Mouse (Mus musculus) intestine, embryonic 15.5 days (tissue): ENCODE measurements around the gene Cfl1. TPM values are rescaled to one million over a fixed set of nuclear protein-coding genes. Genes with fewer than 3 reads are reported as not detected.

Experiments used
- ATAC-seq: fragments of 200-750 bp; cut with Nextera tagmentation; 2 replicates; pipeline ENCODE4 v1.8.0; 2017; ENCODE audit warnings: moderate TSS enrichment, moderate library complexity
- H3K27ac ChIP-seq: fragments of 300-500 bp; sonication (generic); 2 replicates; pipeline ENCODE4 v1.5.1; 2015; ENCODE audit warnings: mild to moderate bottlenecking, inconsistent platforms
- H3K27me3 ChIP-seq: fragments of 300-500 bp; sonication (generic); replicated peaks from 2 replicates; pipeline ENCODE4 v1.6.1; 2015; ENCODE audit warnings: inconsistent platforms
- H3K36me3 ChIP-seq: fragments of 300-500 bp; sonication (generic); 2 replicates; pipeline ENCODE4 v1.6.1; 2015; ENCODE audit warnings: inconsistent platforms
- H3K4me1 ChIP-seq: fragments of 300-500 bp; sonication (generic); replicated peaks from 2 replicates; pipeline ENCODE4 v1.6.1; 2015; ENCODE audit warnings: inconsistent platforms
- H3K4me2 ChIP-seq: fragments of 300-500 bp; sonication (generic); replicated peaks from 2 replicates; pipeline ENCODE4 v1.6.1; 2015; ENCODE audit warnings: mild to moderate bottlenecking, inconsistent platforms
- H3K4me3 ChIP-seq: fragments of 300-500 bp; sonication (generic); replicated peaks from 2 replicates; pipeline ENCODE4 v1.5.1; 2015; ENCODE audit warnings: inconsistent platforms
- H3K9ac ChIP-seq: fragments of 300-500 bp; sonication (generic); 2 replicates; pipeline ENCODE4 v1.6.1; 2015; ENCODE audit warnings: inconsistent platforms
- H3K9me3 ChIP-seq: fragments of 300-500 bp; sonication (generic); 2 replicates; pipeline ENCODE4 v1.6.1; 2016; ENCODE audit warnings: inconsistent platforms
- WGBS: fragments of 180-500 bp; shearing (Covaris S2); methylation state at CpG from one replicate; pipeline ENCODE4 v1.1.7; 2015; 5-methylcytosine and 5-hydroxymethylcytosine counted together
- polyA plus RNA-seq: library from polyadenylated mRNA; unstranded; fragments of >200 nt; fragmentation: Nextera tagmentation; extraction: Ambion mirVana; gene quantifications from 2 replicates; pipeline ENCODE4 v1.2.1, GENCODE M21; 2015

Cfl1 gene
- polyA plus RNA-seq: 2,332 and 2,514 TPM in 2 replicates

- under 1% methylated on average over 61 of the region's 62 CpGs for WGBS
Observed at GRCm38 (mm10) chr19:5490313-5490897, at the start of gene Cfl1. Gene Cfl1, plus strand, starts transcription at chr19:5490455.

DNA sequence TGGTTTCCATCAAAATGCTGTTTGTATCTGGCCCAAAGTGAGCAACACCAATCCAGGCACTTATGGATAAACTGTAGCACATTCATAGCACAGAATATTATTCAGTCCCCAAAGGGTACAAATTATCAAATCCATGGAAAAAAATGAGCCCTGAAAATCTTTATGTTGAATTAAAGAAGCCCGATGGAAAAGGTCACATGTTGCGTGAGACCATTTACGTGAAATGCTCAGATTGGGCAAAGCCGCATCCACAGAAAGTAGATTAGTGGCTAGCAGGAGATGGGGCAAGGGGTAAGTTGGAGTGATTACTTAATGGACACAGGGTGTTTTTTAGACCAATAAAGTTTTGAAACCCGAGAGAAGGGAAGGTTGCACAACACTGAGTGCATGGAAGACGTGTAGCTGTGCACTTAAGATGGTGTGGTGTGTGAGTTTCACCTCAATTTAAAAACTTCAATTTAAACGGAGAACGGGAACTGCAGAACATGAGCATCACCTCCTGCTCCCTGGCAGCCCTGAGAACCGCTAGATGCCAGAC is 45.8 kb upstream of the Cfl1 start:
- Histone ChIP-seq H3K27ac (no peak overlapping the region), H3K9me3 (no peaks in the 10 kb centered on the region), H3K4me3 (no peak overlapping the region), H3K27me3 (peaks cover 35% of the 10 kb centered on the region), H3K36me3 (no peaks in the 10 kb centered on the region), H3K4me2 (no peak overlapping the region), H3K4me1 (peaks cover 12% of the 10 kb centered on the region), H3K9ac (no peak overlapping the region)
- ATAC-seq: no peak
- WGBS: 61% methylated on average over 9 of the region's 9 CpGs

More at GRCm38 (mm10) chr19:5490313-5490897, at the start of gene Cfl1:
- H3K27me3 ChIP-seq: no peaks in the 10 kb centered on the region
- H3K4me3 ChIP-seq: peak within 1 kb of the TSS; percentile 100
- peak within 1 kb of the TSS; percentile 87 for H3K4me2 ChIP-seq
- H3K9ac ChIP-seq: peak within 1 kb of the TSS; percentile 98
- peak; percentile 66 for ATAC-seq
- H3K4me1 ChIP-seq: peaks cover 29% of the 10 kb centered on the region
- peaks cover 16% of the 10 kb centered on the region for H3K36me3 ChIP-seq
- no peaks in the 10 kb centered on the region for H3K9me3 ChIP-seq
- H3K27ac ChIP-seq: peak within 1 kb of the TSS; percentile 99

GRCm38 (mm10) chr19:5444954-5445353 is 45.3 kb upstream of the Cfl1 start:
- H3K27me3 ChIP-seq: peaks cover 39% of the 10 kb centered on the region
- WGBS: 22% methylated on average over 7 of the region's 7 CpGs
- H3K4me3 ChIP-seq: no peak overlapping the region
- H3K36me3 ChIP-seq: no peaks in the 10 kb centered on the region
- H3K4me2 ChIP-seq: no peak overlapping the region
- peaks cover 12% of the 10 kb centered on the region for H3K4me1 ChIP-seq
- ATAC-seq: no peak
- H3K9ac ChIP-seq: no peak overlapping the region
- no peaks in the 10 kb centered on the region for H3K9me3 ChIP-seq
- H3K27ac ChIP-seq: no peak overlapping the region

- H3K27ac ChIP-seq: no peak overlapping the region
- no peaks in the 10 kb centered on the region for H3K9me3 ChIP-seq
- no peak overlapping the region for H3K9ac ChIP-seq
- H3K4me3 ChIP-seq: no peak overlapping the region
- no peak overlapping the region for H3K4me2 ChIP-seq
- WGBS: 93% methylated on average over 5 of the region's 5 CpGs
- H3K4me1 ChIP-seq: peaks cover 12% of the 10 kb centered on the region
- peaks cover 45% of the 10 kb centered on the region for H3K27me3 ChIP-seq
- H3K36me3 ChIP-seq: no peaks in the 10 kb centered on the region
- no peak for ATAC-seq
Observed at GRCm38 (mm10) chr19:5445747-5446146, 44.5 kb upstream of the Cfl1 start.

DNA sequence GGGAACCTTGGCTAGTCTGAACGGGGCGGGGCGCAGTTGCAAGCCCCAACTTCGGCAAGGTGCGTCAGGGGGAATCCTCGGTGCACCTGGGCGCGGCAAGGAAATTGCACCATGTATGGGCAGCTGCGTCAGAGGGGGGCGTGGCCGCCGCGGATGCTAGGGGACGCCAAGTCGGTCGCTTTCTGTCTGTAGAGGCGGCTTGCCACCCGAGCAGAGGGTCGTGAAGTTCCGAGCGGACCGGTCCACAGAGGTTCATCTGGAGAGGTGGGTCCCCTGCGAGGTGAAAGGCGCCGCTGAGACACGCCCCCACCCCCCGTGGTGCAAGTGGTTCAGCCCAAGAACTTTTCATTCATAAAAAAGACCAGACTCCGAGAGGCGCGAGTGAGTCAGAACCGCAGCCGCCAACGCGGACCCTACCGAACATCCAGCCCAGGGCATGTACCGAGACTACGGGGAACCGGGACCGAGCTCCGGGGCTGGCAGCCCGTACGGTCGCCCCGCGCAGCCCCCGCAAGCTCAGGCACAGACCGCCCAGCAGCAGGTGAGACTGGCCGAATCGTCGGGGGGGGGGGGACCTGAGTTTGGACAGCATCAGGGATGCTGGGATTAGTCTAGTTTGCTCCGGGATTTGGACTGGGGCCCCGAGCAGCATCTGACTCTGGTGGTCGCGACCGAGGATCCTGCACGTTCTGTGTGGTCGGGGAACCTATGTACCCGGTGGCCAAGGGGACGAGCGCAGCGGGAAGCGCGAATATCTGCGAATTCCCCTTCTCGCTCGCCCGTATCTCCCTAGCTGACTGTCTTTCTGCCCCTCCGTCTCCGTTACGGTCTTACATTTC is 42.5 kb upstream of the Cfl1 start, which contains the start of gene Fosl1:
TSS of gene Fosl1 (plus strand) at position 33 of the 839 bp plus-strand sequence.
- H3K4me2 ChIP-seq: peak within 1 kb of the TSS; percentile 97
- H3K27ac ChIP-seq: no peak within 1 kb of the TSS
- peaks cover 45% of the 10 kb centered on the region for H3K27me3 ChIP-seq
- no peaks in the 10 kb centered on the region for H3K36me3 ChIP-seq
- peak; percentile 82 for ATAC-seq
- H3K4me1 ChIP-seq: peaks cover 12% of the 10 kb centered on the region
- H3K9me3 ChIP-seq: no peaks in the 10 kb centered on the region
- under 1% methylated on average over 67 of the region's 70 CpGs for WGBS
- peak within 1 kb of the TSS; percentile 44 for H3K9ac ChIP-seq
- H3K4me3 ChIP-seq: peak within 1 kb of the TSS; percentile 54

DNA sequence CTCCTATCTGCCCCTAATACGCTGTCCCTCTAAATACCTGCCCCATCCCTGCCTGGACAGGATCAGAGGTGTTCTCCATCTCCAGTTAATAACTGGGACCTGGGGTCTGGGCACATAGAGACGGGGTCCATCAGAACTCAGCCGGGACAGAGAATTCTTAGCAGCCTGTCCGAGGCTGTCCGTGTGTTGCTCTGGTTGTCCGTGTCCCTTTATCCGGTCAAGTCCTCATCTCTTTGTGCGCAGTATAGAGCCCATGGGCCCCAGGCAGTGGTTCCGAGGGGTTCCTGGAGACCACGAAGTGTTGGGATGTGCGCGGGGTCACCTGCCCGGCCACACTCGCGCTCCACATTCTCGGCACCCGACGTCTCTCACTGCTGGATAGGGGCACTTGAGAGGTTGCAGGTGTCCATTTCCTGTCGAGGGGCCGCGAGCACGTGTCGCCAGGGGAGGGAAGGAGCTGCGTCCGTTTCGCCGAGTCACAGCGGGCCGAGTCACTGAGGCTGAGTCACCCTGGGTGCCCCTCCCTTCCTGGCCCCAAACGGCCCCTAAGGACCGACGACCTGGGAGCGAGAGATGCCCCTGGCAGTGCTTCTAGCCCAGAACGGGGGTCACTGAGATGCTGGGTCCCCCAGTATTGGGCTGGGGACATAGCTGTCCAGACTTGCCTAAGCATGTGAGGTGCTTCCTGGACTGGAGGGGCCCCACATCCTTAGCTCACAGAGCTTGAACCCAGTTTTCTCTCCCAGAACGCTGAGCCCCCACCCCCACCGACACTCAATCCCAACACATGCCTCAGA is 41.7 kb upstream of the Cfl1 start:
- no peak overlapping the region for H3K27ac ChIP-seq
- no peaks in the 10 kb centered on the region for H3K9me3 ChIP-seq
- peak overlapping the region; percentile 97 for H3K4me2 ChIP-seq
- H3K27me3 ChIP-seq: peaks cover 45% of the 10 kb centered on the region
- H3K4me1 ChIP-seq: peaks cover 12% of the 10 kb centered on the region
- ATAC-seq: no peak
- peak overlapping the region; percentile 44; the same call in 1 of the 2 replicates for H3K9ac ChIP-seq
- WGBS: 5% methylated on average over 36 of the region's 36 CpGs
- H3K36me3 ChIP-seq: no peaks in the 10 kb centered on the region
- H3K4me3 ChIP-seq: peak overlapping the region; percentile 54

GRCm38 (mm10) chr19:5449673-5450072 is 40.6 kb upstream of the Cfl1 start:
- Histone ChIP-seq H3K4me1 (peaks cover 15% of the 10 kb centered on the region), H3K36me3 (no peaks in the 10 kb centered on the region), H3K9ac (no peak overlapping the region), H3K27me3 (peaks cover 41% of the 10 kb centered on the region), H3K4me3 (no peak overlapping the region), H3K4me2 (no peak overlapping the region), H3K9me3 (no peaks in the 10 kb centered on the region), H3K27ac (no peak overlapping the region)
- no peak for ATAC-seq
- WGBS: 79% methylated on average over 3 of the region's 3 CpGs

- Histone ChIP-seq H3K27ac (no peak overlapping the region), H3K27me3 (peaks cover 34% of the 10 kb centered on the region), H3K9ac (no peak overlapping the region), H3K9me3 (no peaks in the 10 kb centered on the region), H3K4me3 (no peak overlapping the region), H3K4me2 (no peak overlapping the region), H3K36me3 (no peaks in the 10 kb centered on the region), H3K4me1 (peaks cover 33% of the 10 kb centered on the region)
- ATAC-seq: no peak
- WGBS: 77% methylated on average over 6 of the region's 6 CpGs
Observed at GRCm38 (mm10) chr19:5451766-5452165, 38.5 kb upstream of the Cfl1 start.

DNA sequence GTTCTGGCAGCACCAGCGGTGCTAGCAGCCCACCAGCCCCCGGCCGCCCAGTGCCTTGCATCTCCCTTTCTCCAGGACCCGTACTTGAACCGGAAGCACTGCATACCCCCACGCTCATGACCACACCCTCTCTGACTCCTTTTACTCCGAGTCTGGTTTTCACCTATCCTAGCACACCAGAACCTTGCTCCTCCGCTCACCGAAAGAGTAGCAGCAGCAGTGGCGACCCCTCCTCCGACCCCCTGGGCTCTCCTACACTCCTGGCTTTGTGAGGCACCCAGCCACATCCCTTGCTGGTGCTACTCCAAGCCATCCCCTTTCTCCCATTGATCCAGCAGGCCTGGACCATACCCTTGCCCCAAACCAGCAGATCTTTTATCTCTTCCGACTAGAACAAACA is 35.2 kb upstream of the Cfl1 start:
- Histone ChIP-seq H3K27ac (no peak overlapping the region), H3K36me3 (no peaks in the 10 kb centered on the region), H3K27me3 (peaks cover 5% of the 10 kb centered on the region), H3K9ac (0 out of 2 replicates have a peak overlapping the region, but pooled peaks have one; percentile 90), H3K4me3 (peak overlapping the region; percentile 88), H3K4me2 (peak overlapping the region; percentile 98), H3K9me3 (no peaks in the 10 kb centered on the region), H3K4me1 (peaks cover 27% of the 10 kb centered on the region; the same call in 1 of the 2 replicates)
- 76% methylated on average over 12 of the region's 12 CpGs for WGBS
- ATAC-seq: no peak

- H3K4me2 ChIP-seq: peak overlapping the region; percentile 98
- H3K4me3 ChIP-seq: peak overlapping the region; percentile 88
- 0 out of 2 replicates have a peak, but pooled peaks cover 2% of the 10 kb centered on the region for H3K27me3 ChIP-seq
- peaks cover 27% of the 10 kb centered on the region; the same call in 1 of the 2 replicates for H3K4me1 ChIP-seq
- H3K9me3 ChIP-seq: no peaks in the 10 kb centered on the region
- ATAC-seq: no peak
- WGBS: 62% methylated on average over 8 of the region's 8 CpGs
- no peaks in the 10 kb centered on the region for H3K36me3 ChIP-seq
- peak overlapping the region; percentile 90; the same call in 1 of the 2 replicates for H3K9ac ChIP-seq
- H3K27ac ChIP-seq: no peak overlapping the region
Observed at GRCm38 (mm10) chr19:5455568-5455967, 34.7 kb upstream of the Cfl1 start.

- WGBS: 2% methylated on average over 26 of the region's 26 CpGs
- peak overlapping the region; percentile 90 for H3K9ac ChIP-seq
- H3K36me3 ChIP-seq: no peaks in the 10 kb centered on the region
- ATAC-seq: no peak
- H3K9me3 ChIP-seq: no peaks in the 10 kb centered on the region
- H3K27ac ChIP-seq: peak overlapping the region; percentile 92
- H3K27me3 ChIP-seq: no peaks in the 10 kb centered on the region
- peaks cover 30% of the 10 kb centered on the region for H3K4me1 ChIP-seq
- peak overlapping the region; percentile 98 for H3K4me2 ChIP-seq
- H3K4me3 ChIP-seq: peak overlapping the region; percentile 88
Observed at GRCm38 (mm10) chr19:5456241-5456921, 33.9 kb upstream of the Cfl1 start.
